Mouse (Mus musculus) myocyte (in vitro differentiated cells): Measurements from ENCODE around the gene Idh3g. TPM values are rescaled to one million over a fixed set of nuclear protein-coding genes. Genes with fewer than 3 reads are reported as not detected.

Source experiments
- H3K27me3 ChIP-seq: one replicate; pipeline ENCODE4 v1.6.1; 2011; ENCODE audit not compliant: control insufficient read depth, insufficient read depth, insufficient read length
- H3K36me3 ChIP-seq: one replicate; pipeline ENCODE4 v1.6.1; 2011; ENCODE audit not compliant: control insufficient read depth, insufficient read depth
- H3K4me2 ChIP-seq: one replicate; pipeline ENCODE4 v1.6.1; 2011; ENCODE audit warnings: low read depth, control low read depth
- H3K4me3 ChIP-seq: one replicate; pipeline ENCODE4 v1.5.1; 2011; ENCODE audit warnings: mild to moderate bottlenecking, control low read depth, moderate library complexity
- H3K79me2 ChIP-seq: one replicate; pipeline ENCODE4 v1.6.1; 2011; ENCODE audit not compliant: control insufficient read depth, insufficient read depth
- H3ac ChIP-seq: one replicate; pipeline ENCODE4 v1.6.1; 2011; ENCODE audit not compliant: control insufficient read depth, insufficient read length
- CEBPB ChIP-seq: IDR thresholded peaks from 2 replicates; pipeline ENCODE4 v1.6.1; 2011; ENCODE audit warnings: mild to moderate bottlenecking, moderate library complexity; ENCODE audit not compliant: poor library complexity, insufficient read depth, severe bottlenecking
- E2F4 ChIP-seq: IDR thresholded peaks from one replicate; pipeline ENCODE4 v1.6.1; 2011; ENCODE audit warnings: mild to moderate bottlenecking, control low read depth, moderate library complexity; ENCODE audit not compliant: insufficient read depth
- MAX ChIP-seq: IDR thresholded peaks from one replicate; pipeline ENCODE4 v1.6.1; 2011; ENCODE audit warnings: low read depth, mild to moderate bottlenecking, control low read depth
- MYOD1 ChIP-seq, 3 experiments: IDR thresholded peaks; one replicate each; pipeline ENCODE4 v1.6.1; 2011; ENCODE audit warnings: control low read depth in 2 of 3, low read depth in 2 of 3, mild to moderate bottlenecking in 2 of 3, moderate library complexity in 1 of 3; ENCODE audit not compliant: insufficient read length in 2 of 3, control insufficient read depth in 1 of 3
- MYOG ChIP-seq, 3 experiments: IDR thresholded peaks; one replicate each; pipeline ENCODE4 v1.6.1; 2011; ENCODE audit warnings: control low read depth in 2 of 3, low read depth in 2 of 3, mild to moderate bottlenecking in 2 of 3; ENCODE audit not compliant: insufficient read length in 2 of 3, control insufficient read depth in 1 of 3, insufficient read depth in 1 of 3
- POLR2A ChIP-seq: IDR thresholded peaks from one replicate; pipeline ENCODE4 v1.6.1; 2011; ENCODE audit warnings: low read depth, mild to moderate bottlenecking, control low read depth, moderate library complexity; ENCODE audit not compliant: insufficient read length
- POLR2AphosphoS2 ChIP-seq: IDR thresholded peaks from one replicate; pipeline ENCODE4 v1.6.1; 2011; ENCODE audit warnings: low read depth, control low read depth; ENCODE audit not compliant: insufficient read length
- REST ChIP-seq: IDR thresholded peaks from one replicate; pipeline ENCODE4 v1.6.1; 2011; ENCODE audit warnings: mild to moderate bottlenecking, control low read depth, moderate library complexity; ENCODE audit not compliant: insufficient read depth, insufficient read length
- SRF ChIP-seq: IDR thresholded peaks from one replicate; pipeline ENCODE4 v1.6.1; 2011; ENCODE audit warnings: low read depth; ENCODE audit not compliant: control insufficient read depth, insufficient read length
- TCF12 ChIP-seq: IDR thresholded peaks from one replicate; pipeline ENCODE4 v1.6.1; 2011; ENCODE audit warnings: mild to moderate bottlenecking, control low read depth; ENCODE audit not compliant: poor library complexity, insufficient read depth, severe bottlenecking
- TCF3 ChIP-seq: IDR thresholded peaks from one replicate; pipeline ENCODE4 v1.6.1; 2011; ENCODE audit warnings: low read depth, control low read depth; ENCODE audit not compliant: insufficient read length
- USF1 ChIP-seq: IDR thresholded peaks from one replicate; pipeline ENCODE4 v1.6.1; 2011; ENCODE audit warnings: low read depth, mild to moderate bottlenecking, control low read depth, moderate library complexity
- polyA plus RNA-seq: library from polyadenylated mRNA; unstranded; fragments of >200 nt; fragmentation: generic; extraction: Trizol; gene quantifications from one replicate; pipeline ENCODE4 v1.2.1, GENCODE M21; 2012; ENCODE audit warnings: missing spikeins

Idh3g gene
- polyA plus RNA-seq, 1 experiment = 238 TPM

GRCm38 (mm10) chrX:73739151-73739550 is 47.5 kb downstream of the Idh3g start:
- no peak overlapping the region for H3K4me2 ChIP-seq
- H3ac ChIP-seq = no peak overlapping the region
- no peak overlapping the region for H3K4me3 ChIP-seq
- no peaks in the 10 kb centered on the region for H3K27me3 ChIP-seq
- no peaks in the 10 kb centered on the region for H3K79me2 ChIP-seq
- TF ChIP-seq POLR2AphosphoS2 = no peak
- no peak for TF ChIP-seq E2F4
- TF ChIP-seq MAX = no peak
- TF ChIP-seq TCF12 = no peak
- TF ChIP-seq CEBPB = no peak
- TF ChIP-seq POLR2A = no peak
- no peak for TF ChIP-seq REST
- TF ChIP-seq SRF = no peak
- no peak for TF ChIP-seq MYOG (IDR thresholded peaks at IDR 0.05; ENCODE audit: control insufficient read depth in 1 of 3, insufficient read depth in 1 of 3, insufficient read length in 2 of 3, low read depth in 2 of 3)
- no peaks in the 10 kb centered on the region for H3K36me3 ChIP-seq

GRCm38 (mm10) chrX:73738155-73738554 is 48.5 kb downstream of the Idh3g start:
- TF ChIP-seq MAX = no peak
- TF ChIP-seq POLR2AphosphoS2 = no peak
- TF ChIP-seq CEBPB = no peak
- TF ChIP-seq REST = no peak
- no peak for TF ChIP-seq MYOD1 (IDR thresholded peaks at IDR 0.05; ENCODE audit: control insufficient read depth in 1 of 3, insufficient read length in 2 of 3, low read depth in 2 of 3)
- no peak for TF ChIP-seq USF1
- TF ChIP-seq MYOG (IDR thresholded peaks at IDR 0.05; ENCODE audit: control insufficient read depth in 1 of 3, insufficient read depth in 1 of 3, insufficient read length in 2 of 3, low read depth in 2 of 3) = no peak
- no peak for TF ChIP-seq POLR2A
- no peak for TF ChIP-seq SRF
- TF ChIP-seq E2F4 = no peak
- no peak for TF ChIP-seq TCF12
- no peak for TF ChIP-seq TCF3

GRCm38 (mm10) chrX:73730908-73731307 is 55.8 kb downstream of the Idh3g start:
- no peaks in the 10 kb centered on the region for H3K36me3 ChIP-seq
- H3K79me2 ChIP-seq = no peaks in the 10 kb centered on the region
- H3K4me3 ChIP-seq = no peak overlapping the region
- no peak overlapping the region for H3K4me2 ChIP-seq
- no peak for TF ChIP-seq SRF
- no peak for TF ChIP-seq USF1
- no peak for TF ChIP-seq MAX
- TF ChIP-seq MYOD1 (IDR thresholded peaks at IDR 0.05; ENCODE audit: control insufficient read depth in 1 of 3, insufficient read length in 2 of 3, low read depth in 2 of 3) = no peak
- TF ChIP-seq POLR2AphosphoS2 = no peak
- no peak for TF ChIP-seq TCF12
- no peak for TF ChIP-seq MYOG (IDR thresholded peaks at IDR 0.05; ENCODE audit: control insufficient read depth in 1 of 3, insufficient read depth in 1 of 3, insufficient read length in 2 of 3, low read depth in 2 of 3)
- TF ChIP-seq TCF3 = no peak
- no peak overlapping the region for H3ac ChIP-seq
- H3K27me3 ChIP-seq = no peaks in the 10 kb centered on the region

More at GRCm38 (mm10) chrX:73738155-73738554, 48.5 kb downstream of the Idh3g start:
- no peaks in the 10 kb centered on the region for H3K27me3 ChIP-seq
- no peaks in the 10 kb centered on the region for H3K36me3 ChIP-seq
- no peak overlapping the region for H3K4me3 ChIP-seq
- no peak overlapping the region for H3ac ChIP-seq
- H3K4me2 ChIP-seq = no peak overlapping the region
- no peaks in the 10 kb centered on the region for H3K79me2 ChIP-seq

Other genes starting within 250 kb of the Idh3g start
- gene Dusp9, start 147.5 kb downstream of the Idh3g start, polyA plus RNA-seq = 2.9 TPM
- 0.11 TPM for gene Pnck, start 126.8 kb downstream of the Idh3g start, polyA plus RNA-seq
- gene Slc6a8, start 113.7 kb downstream of the Idh3g start, polyA plus RNA-seq = 56.3 TPM
- gene Bcap31, start 70.7 kb downstream of the Idh3g start, polyA plus RNA-seq = 255 TPM
- gene Abcd1, start 70.3 kb downstream of the Idh3g start, polyA plus RNA-seq = 14.9 TPM
- 0.66 TPM for gene Plxnb3, start 29.8 kb downstream of the Idh3g start, polyA plus RNA-seq
- gene Srpk3, start 12.5 kb downstream of the Idh3g start, polyA plus RNA-seq = 16.9 TPM
- 224 TPM for gene Ssr4, start 131 bp upstream of the Idh3g start, polyA plus RNA-seq
- gene Pdzd4, start 38.1 kb upstream of the Idh3g start, polyA plus RNA-seq = 0.25 TPM
- gene Avpr2, start 105.2 kb upstream of the Idh3g start, polyA plus RNA-seq = not detected
- 0.65 TPM for gene L1cam, start 109.2 kb upstream of the Idh3g start, polyA plus RNA-seq
- 0.24 TPM for gene Arhgap4, start 135.0 kb upstream of the Idh3g start, polyA plus RNA-seq
- 83.1 TPM for gene Naa10, start 135.0 kb upstream of the Idh3g start, polyA plus RNA-seq
- 103 TPM for gene Renbp, start 144.0 kb upstream of the Idh3g start, polyA plus RNA-seq
- 38.1 TPM for gene Hcfc1, start 179.5 kb upstream of the Idh3g start, polyA plus RNA-seq
- 28.6 TPM for gene Irak1, start 237.0 kb upstream of the Idh3g start, polyA plus RNA-seq